Mouse (Mus musculus): Measurements from ENCODE around the gene Gpn3. TPM values are rescaled to one million over a fixed set of nuclear protein-coding genes. Genes with fewer than 3 reads are reported as not detected.
A peak's percentile ranks its signal among the peaks of the same experiment; 100 is the strongest.
"Not testable (repeated sequence)": the region's sequence is repeated elsewhere in the genome, so short reads cannot be mapped to it uniquely, and the experiment has no call there.

Gene Gpn3
- total RNA-seq, 2 experiments from 2014 or later, result 24.9 to 25.8 TPM

DNA sequence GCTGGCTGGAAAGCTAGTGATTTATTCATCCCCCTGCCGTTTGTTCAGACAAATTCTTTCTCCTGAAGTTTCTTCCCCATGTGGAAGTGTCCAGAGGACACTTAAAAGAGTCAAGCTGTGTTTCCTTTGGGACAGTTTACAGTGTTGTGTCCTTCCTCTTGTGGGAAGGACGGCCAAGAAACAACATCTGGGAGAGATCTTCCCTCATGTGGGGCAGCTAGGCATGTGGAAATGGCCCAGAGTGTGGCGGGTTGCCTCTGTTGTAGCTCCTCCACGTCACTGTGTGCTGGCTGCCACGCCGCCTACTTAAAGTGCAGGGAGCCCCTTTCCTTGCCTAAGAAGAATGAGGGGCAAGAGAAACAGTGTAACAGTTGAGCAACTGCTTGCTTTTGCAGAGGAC is 41.1 kb downstream of the Gpn3 start:
- intact Hi-C loops (cut with DNase I), result no loop called here
- DNase-seq (ENCODE audit: low spot score in 2 of 2), result no peak

DNA sequence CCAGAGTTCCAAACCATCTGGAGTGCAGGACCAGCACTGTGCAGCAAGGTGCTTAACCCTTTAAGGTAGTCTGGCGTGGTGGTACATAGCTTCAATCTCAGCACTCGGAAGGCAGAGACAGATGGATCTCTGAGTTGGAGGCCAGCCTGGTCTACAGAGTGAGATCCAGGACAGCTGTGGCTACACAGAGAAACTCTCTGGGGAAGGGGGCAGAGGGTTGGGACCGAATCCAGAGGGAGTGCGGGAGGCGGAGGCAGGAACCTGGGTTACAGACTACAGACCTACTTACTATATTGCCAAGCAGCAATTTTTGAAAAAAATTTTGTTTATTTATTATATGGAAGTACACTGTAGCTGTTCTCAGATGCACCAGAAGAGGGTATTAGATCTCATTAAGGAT is 42.7 kb downstream of the Gpn3 start:
- intact Hi-C loops (cut with DNase I), result no loop called here
- no peak for DNase-seq (ENCODE audit: low spot score in 2 of 2)

DNA sequence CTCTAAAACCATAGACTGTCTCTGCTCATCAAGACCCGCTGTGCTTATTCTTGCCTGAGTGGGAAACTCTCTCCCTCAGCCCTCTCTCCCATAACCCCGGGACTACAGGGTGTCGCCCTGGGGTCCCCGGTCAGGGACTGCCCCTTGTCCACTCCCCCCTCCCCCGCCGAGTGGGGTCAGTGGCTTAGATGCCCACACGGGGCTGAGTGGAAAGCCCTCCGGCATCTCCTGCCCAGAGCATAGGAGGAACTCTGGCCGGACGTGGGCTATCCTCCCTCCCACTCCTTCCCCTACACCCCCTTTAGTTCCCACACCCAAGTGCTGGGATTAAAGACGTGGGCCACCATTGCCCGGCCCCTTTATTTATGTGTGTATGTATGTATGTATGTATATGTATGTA is 43.8 kb downstream of the Gpn3 start:
- DNase-seq (ENCODE audit: low spot score in 2 of 2), result no peak
- intact Hi-C loops (cut with DNase I), result no loop called here

DNA sequence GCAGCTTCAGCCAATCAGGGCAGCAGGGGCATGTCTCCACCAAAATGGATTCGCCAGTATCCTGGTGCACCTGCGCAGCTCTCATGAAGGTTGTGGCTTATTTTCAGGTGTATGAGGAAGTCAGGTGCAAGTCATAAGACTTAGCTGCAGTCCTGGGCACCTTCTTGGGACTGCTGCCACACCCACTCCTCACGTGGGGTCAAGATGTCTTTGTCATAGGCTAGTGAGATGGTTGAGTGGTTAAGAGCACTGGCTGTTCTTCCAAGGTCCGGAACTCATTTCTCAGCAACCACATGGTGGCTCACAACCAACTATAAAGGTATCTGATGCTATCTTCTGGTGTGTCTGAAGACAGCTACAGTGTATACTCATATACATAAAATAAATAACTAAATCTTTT is 49.0 kb downstream of the Gpn3 start:
- not testable (repeated sequence) for DNase-seq (ENCODE audit: low spot score in 2 of 2)
- intact Hi-C loops (cut with DNase I), result loop anchor here (5.0 kb wide), 1 partner anchor 307 kb away; no protein-coding TSS in a partner anchor

DNA sequence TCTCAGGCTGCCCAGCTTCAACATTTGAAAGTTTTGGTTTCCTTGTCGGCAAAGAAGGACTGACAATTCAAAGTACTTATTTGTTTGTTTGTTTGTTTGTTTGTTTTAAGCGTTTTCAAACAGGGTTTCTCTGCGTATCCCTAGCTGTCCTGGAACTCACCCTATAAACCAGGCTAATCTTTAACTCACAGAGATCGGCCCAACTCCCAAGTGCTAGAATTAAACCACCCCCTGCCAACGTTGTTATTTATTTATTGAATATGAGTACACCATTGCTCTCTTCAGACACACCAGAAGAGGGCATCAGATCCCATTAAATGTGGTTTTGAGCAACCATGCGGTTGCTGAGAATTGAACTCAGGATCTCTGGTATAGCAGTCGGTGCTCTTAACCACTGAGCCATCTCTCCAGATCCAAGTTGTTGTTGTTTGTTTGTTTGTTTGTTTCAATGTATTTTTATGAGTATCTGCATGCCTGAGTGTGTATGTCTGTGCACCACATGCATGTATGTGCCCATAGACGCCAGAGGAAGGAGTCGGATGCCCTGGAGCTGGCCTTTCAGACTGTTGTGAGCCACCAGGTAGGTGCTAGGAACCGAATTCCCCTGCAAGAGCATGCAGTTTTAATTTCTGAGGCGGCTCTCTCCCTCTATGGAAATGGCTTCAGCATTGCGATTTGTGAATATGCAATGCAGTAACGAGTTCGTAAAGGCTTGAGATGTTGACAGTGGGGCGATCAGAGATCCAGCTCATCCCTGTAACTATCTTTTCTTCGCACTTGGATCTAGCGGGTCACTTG is 49.8 kb downstream of the Gpn3 start, which contains the start of gene Anapc7:
Gene Anapc7, plus strand, starts transcription at position 423 of the 798 bp plus-strand sequence.
- no peak for DNase-seq (ENCODE audit: low spot score in 2 of 2)
- intact Hi-C loops (cut with DNase I), result loop anchor here (2.0 to 5.0 kb wide), 2 partner anchors 205 to 306 kb away; no protein-coding TSS in a partner anchor

DNA sequence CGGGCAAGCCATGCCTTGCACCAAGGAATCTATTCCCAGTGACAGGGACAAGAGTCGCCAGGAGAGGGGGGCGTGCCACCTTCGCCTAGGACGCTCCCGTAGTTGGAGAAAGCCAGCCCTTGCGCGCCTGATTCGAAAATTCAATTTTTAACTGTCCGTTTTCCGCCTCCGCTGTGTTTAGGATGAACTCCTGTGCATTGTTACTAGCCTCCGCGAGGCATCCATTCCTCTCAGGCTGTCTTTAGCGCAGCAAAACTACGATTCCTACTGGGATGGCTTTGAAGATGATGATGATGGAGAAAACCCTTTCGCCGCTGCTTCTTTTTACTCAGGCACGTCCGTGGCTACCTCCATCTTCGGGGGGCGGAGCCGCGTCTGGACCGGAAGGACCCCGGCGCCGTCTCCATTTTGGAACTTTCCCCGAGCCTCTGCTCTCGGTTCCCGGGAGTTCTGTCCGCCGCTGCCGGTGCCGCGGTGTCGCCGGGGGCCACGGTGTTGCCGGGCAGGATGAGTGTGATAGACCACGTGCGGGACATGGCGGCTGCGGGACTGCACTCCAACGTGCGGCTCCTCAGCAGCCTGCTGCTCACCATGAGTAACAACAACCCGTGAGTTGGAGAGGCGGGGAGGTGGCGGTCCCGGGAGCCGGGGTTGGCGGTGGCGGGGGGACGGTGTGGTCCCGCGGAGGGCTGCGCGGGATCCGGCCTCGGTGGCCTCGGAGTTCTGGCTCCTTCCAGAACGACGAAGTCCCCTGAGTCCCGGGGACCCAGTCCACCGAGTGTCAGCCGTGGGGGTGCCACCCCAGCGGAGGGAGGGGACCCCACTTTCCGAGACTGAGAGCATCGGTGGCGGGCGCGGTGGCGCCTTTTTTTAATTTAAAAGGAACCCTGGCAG is 50.6 kb downstream of the Gpn3 start:
- intact Hi-C loops (cut with DNase I), result loop anchor here (2.0 to 5.0 kb wide), 2 partner anchors 204 to 305 kb away; no protein-coding TSS in a partner anchor
- peak; percentile 91 to 92 for DNase-seq (ENCODE audit: low spot score in 2 of 2)

DNA sequence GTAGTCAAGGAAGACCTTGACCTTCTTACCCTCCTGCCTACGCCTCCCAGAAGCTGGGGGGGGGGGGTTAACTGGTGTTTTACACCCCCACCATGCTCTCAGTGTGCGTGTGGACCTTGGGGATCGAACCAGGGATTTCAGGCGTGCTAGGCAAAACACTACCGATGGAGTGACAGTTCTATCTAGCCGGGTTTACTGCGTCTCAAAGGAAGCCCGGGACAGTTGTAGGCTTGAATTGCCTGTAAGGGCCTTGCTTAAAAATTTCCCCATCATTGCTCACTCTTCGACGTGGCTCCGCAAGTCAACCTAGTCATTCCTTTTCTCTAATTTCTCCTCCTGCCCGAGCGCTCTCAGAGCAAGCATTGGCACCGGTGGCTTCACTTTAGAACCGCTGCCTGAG is 51.4 kb downstream of the Gpn3 start:
- intact Hi-C loops (cut with DNase I), result loop anchor here (2.0 to 5.0 kb wide), 2 partner anchors 204 to 304 kb away; no protein-coding TSS in a partner anchor
- no peak for DNase-seq (ENCODE audit: low spot score in 2 of 2)

DNA sequence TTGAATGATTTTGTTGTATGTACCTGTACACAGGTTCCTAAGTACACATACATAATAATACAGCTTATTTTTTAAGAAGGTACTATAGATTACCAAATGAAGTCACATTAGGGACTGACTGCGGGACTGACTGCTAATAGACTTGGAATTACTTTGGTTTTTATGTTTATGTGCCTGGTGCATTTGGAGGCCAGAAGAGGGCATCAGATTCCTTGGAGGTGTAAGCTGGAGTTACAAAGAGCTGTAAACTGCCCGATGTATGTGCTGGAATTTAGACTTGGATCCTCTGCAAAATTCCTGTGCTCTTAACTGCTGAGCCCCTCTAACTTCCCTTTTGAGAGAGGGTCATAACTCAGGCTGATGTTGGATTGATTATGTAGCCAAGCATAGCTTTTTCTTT is 53.9 kb downstream of the Gpn3 start:
- intact Hi-C loops (cut with DNase I), result no loop called here
- no peak for DNase-seq (ENCODE audit: low spot score in 2 of 2)

DNA sequence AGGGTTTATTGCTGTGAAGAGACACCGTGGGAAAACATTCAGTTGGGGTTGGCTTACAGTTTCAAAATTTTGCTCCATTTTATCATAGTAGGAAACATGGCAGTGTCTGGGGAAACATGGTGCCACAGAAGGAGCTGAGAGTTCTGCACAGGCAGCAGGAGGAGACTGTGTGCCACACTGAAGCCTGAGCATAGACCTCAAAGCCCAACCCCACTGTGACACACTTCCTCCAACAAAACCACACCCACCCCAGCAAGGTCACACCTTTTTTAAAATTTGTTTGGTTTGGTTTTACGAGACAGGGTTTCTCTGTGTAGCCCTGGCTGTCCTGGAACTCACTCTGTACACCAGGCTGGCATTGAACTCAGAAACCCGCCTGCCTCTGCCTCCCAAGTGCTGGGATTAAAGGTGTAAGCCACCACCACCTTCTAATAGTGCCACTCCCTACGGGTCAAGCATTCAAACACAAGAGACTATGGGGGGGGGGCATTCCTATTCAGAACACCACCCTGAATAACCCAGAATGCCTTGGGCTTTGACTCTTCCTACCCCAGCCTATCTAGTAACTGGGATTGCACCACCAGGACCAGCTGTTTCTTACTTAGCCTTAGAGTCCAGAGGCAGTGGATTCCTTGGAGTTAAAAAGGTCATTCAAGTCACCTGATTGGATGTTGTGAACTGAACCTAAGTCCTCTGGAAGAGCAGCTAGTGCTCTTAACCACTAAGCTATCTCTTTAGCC is 58.5 kb downstream of the Gpn3 start:
- intact Hi-C loops (cut with DNase I), result no loop called here
- DNase-seq (ENCODE audit: low spot score in 2 of 2), result no peak

DNA sequence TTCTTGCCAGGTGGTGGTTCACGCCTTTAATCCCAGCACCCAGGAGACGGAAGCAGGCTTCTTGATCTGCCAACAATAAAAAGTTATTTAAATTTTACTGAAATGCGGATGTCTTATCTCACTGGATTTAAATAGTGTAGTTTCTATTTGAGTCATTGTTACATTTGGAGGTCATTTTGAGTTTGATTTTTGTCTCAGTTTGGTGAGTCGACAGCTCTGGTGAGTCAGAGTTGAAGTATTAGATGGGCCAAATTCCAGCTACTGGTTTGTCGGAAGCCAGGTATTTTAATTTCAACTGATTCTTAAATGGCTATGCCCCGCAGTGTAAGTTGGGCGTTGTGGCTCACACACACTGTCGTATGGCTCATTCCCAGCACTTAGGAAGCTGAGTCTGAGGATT is 59.5 kb downstream of the Gpn3 start:
- intact Hi-C loops (cut with DNase I), result no loop called here

More for the DNA sequence above, 59.5 kb downstream of the Gpn3 start:
- DNase-seq (ENCODE audit: low spot score in 2 of 2), result no peak

Other genes with a start within 250 kb of the Gpn3 start
- gene Ccdc63, start 231.1 kb upstream of the Gpn3 start, total RNA-seq (2021), result under 1 TPM; 0.48 to 0.82 TPM
- gene Ppp1cc, start 213.6 kb upstream of the Gpn3 start, total RNA-seq (2021), result 100 to 1,000 TPM; 169 to 202 TPM
- 1 to 10 TPM; 1.8 to 3.8 TPM for gene Hvcn1, start 165.1 kb upstream of the Gpn3 start, total RNA-seq (2021)
- 10 to 100 TPM in 1 of 2 experiments, 1 to 10 TPM in 1; 9.7 to 12.9 TPM for gene Tctn1, start 107.4 kb upstream of the Gpn3 start, total RNA-seq (2021)
- 10 to 100 TPM; 36.7 to 43.8 TPM for gene Pptc7, start 87.5 kb upstream of the Gpn3 start, total RNA-seq (2021)
- gene Rad9b, start 17.6 kb upstream of the Gpn3 start, total RNA-seq (2021), result 1 to 10 TPM; 2.8 to 3.4 TPM
- 100 to 1,000 TPM; 189 to 208 TPM for gene Vps29, start 17.5 kb upstream of the Gpn3 start, total RNA-seq (2021)
- 10 to 100 TPM; 68.4 to 73.7 TPM for gene Fam216a, start 488 bp downstream of the Gpn3 start, total RNA-seq (2021)
- 100 to 1,000 TPM; 225 to 243 TPM for gene Arpc3, start 20.0 kb downstream of the Gpn3 start, total RNA-seq (2021)
- gene Anapc7, start 49.8 kb downstream of the Gpn3 start, total RNA-seq (2021), result 10 to 100 TPM; 27.8 to 28.1 TPM
- gene Atp2a2, start 130.3 kb downstream of the Gpn3 start, total RNA-seq (2021), result 100 to 1,000 TPM; 748 to 749 TPM
- gene Ift81, start 242.6 kb downstream of the Gpn3 start, total RNA-seq (2021), result 10 to 100 TPM; 39.5 to 40.1 TPM

All from left cerebral cortex, postnatal 25 days (tissue).